Mouse (Mus musculus) ovary, adult 18-20 months (tissue): Measurements from ENCODE around the gene Trim8.

ENCODE experiments used
- DNase-seq: peaks from one replicate; pipeline ENCODE4 v3.0.0; 2022; ENCODE audit warnings: low spot score, mixed read lengths

The Trim8 gene

GRCm38 (mm10) chr19:46504822-46505417 is 3.4 kb downstream of the Trim8 start:
- no peak for DNase-seq

- DNase-seq = no peak
Measured at GRCm38 (mm10) chr19:46505646-46506371, 4.3 kb downstream of the Trim8 start.

DNA sequence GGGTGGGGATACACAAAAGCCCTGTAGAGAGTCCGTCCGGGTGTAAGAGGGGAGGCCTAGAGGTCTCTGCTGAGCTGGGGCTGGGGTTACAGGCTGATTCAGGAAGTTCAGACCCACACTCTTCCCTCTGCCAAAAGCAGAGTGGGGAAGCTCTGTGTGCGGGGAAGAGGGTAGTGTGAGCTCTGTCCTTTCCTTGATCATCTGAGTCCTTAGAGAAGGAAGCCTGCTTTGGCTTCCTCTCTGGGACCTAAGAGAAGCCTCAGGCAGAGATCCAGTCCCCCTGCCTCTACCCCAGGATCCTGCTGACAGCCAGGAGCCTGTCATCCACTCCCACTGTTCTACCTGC is 4.8 kb downstream of the Trim8 start:
- DNase-seq = no peak

DNA sequence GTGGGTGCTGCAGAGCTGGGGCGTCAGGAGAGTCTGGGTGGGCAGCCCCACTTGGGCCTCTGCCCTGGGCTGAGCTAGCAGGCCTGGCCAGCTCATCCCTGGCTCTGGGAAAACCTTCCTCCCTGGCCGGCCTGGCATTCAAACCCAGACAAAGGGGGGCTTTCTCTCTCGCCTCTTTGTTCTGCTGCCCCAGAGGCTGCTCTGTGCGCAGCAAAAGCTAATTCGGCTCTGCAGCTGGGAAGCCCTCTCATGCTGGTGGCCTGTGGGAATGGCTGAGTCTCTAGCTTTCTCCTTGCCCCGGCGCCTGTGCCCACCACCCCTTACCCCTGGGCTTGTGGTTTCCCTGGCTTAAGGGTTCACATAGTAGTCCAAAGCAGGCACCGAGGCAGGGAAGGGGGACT is 5.7 kb downstream of the Trim8 start:
- no peak for DNase-seq

GRCm38 (mm10) chr19:46507806-46508205 is 6.3 kb downstream of the Trim8 start:
- DNase-seq = no peak

GRCm38 (mm10) chr19:46508738-46509137 is 7.2 kb downstream of the Trim8 start:
- DNase-seq = no peak

DNA sequence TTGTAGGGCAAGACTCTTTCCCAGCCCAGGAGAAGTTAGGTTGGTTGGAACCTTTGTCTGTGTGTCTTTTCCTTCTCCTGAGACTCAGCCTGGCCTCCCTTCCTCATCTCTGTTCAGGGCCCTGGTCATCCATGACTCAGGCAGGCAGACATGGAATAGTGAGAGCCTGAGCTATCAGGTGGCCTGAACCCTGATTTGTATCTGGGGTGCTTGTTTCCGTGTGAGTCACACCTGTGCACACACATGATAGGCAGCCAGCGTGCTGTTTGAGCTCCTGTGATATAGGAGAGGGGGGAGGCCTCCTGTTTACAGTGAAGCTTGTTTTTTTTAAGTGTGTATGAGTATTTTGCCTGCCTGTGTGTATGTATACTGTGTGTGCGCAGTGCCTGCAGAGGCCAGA is 7.7 kb downstream of the Trim8 start:
- no peak for DNase-seq

GRCm38 (mm10) chr19:46509736-46510135 is 8.2 kb downstream of the Trim8 start:
- no peak for DNase-seq

- DNase-seq = no peak
Measured at GRCm38 (mm10) chr19:46510401-46510800, 8.9 kb downstream of the Trim8 start.

DNA sequence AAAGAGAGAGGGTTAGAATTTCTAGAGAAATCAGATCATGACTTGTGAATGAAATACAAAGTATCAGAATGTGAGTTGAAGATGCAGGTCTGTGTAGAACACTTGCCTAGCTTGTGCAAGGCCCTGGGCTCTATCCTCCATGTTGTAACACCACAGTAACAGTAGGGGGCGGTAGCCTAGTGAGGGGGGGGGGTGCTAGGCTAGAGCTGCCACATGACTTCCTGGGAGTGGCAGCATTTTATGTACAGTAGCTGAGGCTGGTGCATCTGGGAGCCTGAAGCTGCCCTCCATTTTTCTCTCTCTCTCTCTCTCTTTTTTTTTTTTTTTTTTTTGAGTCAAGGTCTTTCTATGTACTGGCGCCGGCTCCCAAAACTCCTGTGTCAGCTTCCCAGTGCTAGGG is 9.3 kb downstream of the Trim8 start:
- DNase-seq = no peak

DNA sequence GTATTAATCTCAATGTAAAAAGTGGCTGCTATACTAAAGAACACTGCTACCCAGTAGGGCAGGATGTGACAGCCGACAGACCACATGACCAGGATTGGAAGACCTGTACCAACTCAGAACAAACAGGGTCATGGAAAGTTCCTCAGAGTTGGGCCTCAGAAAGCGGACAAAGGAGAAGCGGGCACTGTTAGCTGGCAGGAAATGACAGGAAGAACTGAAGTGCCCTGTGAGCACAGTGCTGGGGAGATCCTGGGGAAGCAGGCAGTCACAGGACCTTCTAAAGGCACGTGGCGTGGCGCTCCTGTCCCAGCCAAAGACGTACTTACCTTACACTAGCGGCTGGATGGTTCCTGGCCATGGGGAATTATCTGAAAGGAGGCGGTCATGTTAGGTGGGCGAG is 9.8 kb downstream of the Trim8 start:
- no peak for DNase-seq

GRCm38 (mm10) chr19:46514387-46514786 is 12.9 kb downstream of the Trim8 start:
- DNase-seq = no peak

- DNase-seq = no peak
Measured at GRCm38 (mm10) chr19:46515287-46515821, 13.9 kb downstream of the Trim8 start.

DNA sequence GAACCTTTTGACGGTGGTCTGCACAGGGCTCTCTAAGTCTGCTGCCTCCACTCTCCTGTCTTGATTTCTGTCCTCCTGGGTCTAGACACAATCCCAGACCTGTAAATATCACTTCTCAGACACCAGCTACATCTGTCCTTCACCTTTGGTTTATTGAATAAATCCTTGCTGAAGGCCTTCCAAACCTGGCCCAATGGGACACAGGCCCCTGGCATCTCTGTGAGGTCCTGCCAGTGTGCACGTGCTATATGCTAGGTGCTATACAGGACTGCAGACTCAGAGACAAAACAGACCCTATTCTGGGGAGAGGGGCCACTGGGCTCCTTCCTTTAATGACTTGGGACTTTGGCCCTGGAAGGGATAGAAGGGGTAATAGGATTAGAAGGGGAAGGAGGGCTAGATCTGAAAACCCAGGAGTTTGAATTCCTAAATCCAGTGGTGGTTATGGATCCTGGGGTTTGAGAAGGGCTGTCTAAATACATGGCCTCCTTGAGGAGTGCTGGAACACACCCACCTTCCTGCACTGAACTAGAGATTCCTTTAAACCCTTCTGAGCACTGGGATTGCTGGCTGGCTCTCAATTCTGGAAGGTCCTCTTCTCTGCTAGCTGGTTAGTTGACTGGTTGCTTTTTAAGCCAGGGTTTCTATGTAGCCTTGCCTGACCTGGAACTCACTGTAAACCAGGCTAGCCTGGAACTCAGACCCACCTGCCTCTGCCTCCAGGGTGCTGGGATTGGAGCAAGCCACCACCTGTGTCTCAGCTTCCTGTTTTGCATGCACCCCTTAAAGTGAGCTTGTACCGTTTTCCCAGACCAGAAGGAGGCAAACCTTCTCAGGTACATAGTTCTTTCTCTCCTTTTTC is 15.4 kb downstream of the Trim8 start:
- no peak for DNase-seq

GRCm38 (mm10) chr19:46517529-46518351 is 16.2 kb downstream of the Trim8 start:
- DNase-seq = no peak

- no peak for DNase-seq
Measured at GRCm38 (mm10) chr19:46518352-46518787, 16.9 kb downstream of the Trim8 start.

GRCm38 (mm10) chr19:46518828-46519621 is 17.5 kb downstream of the Trim8 start:
- no peak for DNase-seq

- DNase-seq = no peak
Measured at GRCm38 (mm10) chr19:46521698-46522097, 20.2 kb downstream of the Trim8 start.

- DNase-seq = no peak
Measured at GRCm38 (mm10) chr19:46522433-46523044, 21.0 kb downstream of the Trim8 start.

- DNase-seq = no peak
Measured at GRCm38 (mm10) chr19:46523131-46523479, 21.6 kb downstream of the Trim8 start.
